Mouse (Mus musculus): ENCODE results near the gene Dctn1.

DNA sequence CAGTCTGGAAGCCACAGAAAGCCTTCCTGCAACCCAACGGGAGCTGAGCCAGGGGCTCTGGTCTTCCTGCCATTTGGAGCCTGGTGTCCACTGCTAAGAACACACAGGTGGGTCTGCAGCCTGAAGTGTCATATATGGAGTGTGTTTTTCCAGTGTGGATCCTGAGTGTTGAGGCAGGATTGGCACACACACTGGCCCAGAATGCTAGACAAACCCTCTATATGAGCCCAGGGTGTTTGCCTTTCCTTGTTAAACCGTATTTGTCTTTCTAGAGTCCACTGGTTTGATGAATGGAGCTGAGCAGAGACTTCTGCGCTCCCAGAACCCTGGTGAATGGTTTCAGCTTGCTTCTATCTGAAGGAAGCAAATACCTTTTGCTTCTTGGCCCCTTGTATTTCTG, 54.1 kb downstream of the Dctn1 start, which contains the start of gene Slc4a5:
- TF ChIP-seq CTCF (IDR thresholded peaks at IDR 0.05) (no peak), EP300 (IDR thresholded peaks at IDR 0.05; ENCODE audit: insufficient read depth, low read depth, low read length) (no peak)

Measured in heart, adult 2 months (tissue).